Mouse (Mus musculus): ENCODE data around the gene Spn.

The Spn gene

GRCm38 (mm10) chr7:127082271-127082670, 55.4 kb downstream of the Spn start:
- no peak for DNase-seq (ENCODE audit: low spot score in 2 of 2)
